Mouse (Mus musculus): ENCODE measurements around the gene Grhpr. TPM values are rescaled to one million over a fixed set of nuclear protein-coding genes. Genes with fewer than 3 reads are reported as not detected.
A peak's percentile ranks its signal among the peaks of the same experiment; 100 is the strongest.
"Not testable (repeated sequence)": the region's sequence is repeated elsewhere in the genome, so short reads cannot be mapped to it uniquely, and the experiment has no call there.

Gene Grhpr
- total RNA-seq, 2 experiments from 2014 or later = 13.7 to 16.9 TPM

DNA sequence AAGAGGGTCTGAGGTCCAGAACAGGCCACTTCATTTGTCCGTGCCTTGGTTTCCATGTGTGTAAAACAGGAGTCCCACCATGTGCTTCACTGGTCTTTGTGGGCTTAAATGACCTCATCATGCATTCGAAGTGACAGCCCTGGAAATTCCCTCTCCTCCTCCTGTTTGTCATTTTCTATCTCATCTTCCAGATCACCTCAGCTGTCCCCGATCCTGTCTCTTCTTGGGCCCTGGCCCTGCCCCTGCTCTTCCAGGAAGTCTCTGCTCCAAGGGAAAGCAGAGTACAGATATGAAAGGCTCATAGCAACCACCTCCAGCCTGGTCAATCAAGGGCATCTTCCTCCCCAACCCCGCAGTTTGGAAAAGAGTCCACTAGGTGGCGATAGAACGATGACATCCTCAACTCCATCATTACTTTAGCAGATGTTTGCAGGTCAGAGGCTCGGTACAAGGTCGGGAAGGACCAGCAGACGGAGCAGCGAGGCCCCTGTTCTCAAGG, 10.5 kb upstream of the Grhpr start:
- ATAC-seq (replicated peaks; ENCODE audit: low FRiP score, low TSS enrichment, poor library complexity, severe bottlenecking) = peak; percentile 44

DNA sequence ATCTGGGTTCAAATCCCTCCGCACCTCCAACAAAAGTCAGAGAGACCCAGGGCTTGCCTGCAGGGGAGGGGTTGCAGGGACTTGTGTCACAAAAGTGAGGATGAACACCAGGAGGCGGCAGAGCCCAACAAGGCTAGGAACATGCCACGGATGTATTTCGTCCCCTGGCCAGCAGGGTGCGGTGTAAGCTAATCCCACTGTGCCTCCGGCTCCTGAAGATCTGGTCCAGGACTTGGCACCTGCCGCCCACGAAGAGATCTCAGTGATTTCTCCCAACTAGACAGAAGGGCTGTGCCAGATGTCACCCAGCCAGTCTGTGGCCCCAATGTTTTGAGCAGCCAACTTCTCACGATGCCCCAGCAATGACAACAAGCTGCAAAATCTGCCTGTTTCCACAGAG, 7.7 kb upstream of the Grhpr start:
- peak; percentile 86 for ATAC-seq (replicated peaks; ENCODE audit: low FRiP score, low TSS enrichment, poor library complexity, severe bottlenecking)

DNA sequence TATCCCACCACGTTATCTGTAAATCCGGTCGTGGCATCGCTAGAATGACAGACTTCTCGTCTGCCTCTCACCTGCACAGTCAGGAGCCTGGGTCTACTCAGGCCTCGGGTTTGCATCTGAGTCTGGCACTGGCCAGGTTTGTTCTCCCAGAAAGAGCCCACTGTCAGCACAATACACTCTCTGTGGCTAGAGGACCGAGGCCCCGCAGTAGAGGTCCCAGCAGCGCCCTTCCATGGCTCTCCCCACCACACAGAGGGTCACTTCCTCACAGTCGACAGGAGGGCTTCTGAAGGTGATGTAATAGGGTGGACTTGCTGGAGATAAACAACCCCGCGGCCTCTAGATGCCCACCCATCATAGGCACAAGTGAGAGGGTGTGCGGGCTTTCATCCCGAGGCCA, 7.3 kb upstream of the Grhpr start:
- 0 out of 2 replicates have a peak, but pooled peaks have one; percentile 1 for ATAC-seq (replicated peaks; ENCODE audit: low FRiP score, low TSS enrichment, poor library complexity, severe bottlenecking)

- ATAC-seq (replicated peaks; ENCODE audit: low FRiP score, low TSS enrichment, poor library complexity, severe bottlenecking) = no peak
Observed at GRCm38 (mm10) chr4:44974331-44974730, 6.9 kb upstream of the Grhpr start.

- no peak for ATAC-seq (replicated peaks; ENCODE audit: low FRiP score, low TSS enrichment, poor library complexity, severe bottlenecking)
Observed at GRCm38 (mm10) chr4:44976026-44976615, 5.1 kb upstream of the Grhpr start.

DNA sequence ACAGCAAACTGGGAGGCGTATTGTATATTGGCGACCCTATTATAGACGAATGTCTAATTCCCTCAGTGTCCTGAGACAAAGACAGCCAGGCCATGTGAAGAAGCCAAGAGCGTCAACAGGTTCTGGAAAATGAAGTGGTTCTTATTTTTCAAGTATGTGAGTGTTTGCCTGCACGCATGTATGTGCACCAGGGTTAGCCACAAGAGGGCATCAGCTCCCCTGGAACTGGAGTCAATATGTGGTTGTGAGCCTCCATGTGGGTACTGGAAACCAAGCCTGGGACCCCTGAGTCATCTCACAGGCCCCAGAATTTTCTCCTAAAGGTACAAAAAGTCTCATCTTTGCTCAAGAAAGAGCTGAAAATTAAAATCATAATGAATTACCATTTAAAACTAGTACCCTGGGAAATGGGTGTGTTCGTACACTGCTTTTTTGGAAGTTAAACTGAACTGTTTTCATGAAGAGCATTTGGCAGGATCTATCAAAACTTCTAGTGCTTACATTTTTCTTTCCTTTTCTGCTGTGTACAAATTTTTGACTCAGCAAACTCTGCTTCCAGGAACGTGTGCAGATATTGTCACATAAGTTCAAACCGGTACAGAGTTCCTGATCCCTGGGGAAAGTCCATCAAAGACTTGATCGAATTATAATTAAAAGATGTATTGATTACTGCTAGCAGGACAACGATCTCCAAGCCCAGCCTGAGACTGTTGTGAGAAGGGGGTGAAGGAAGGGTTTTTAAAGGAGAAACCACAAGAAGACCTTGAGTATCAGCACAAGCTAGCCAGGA, 4.1 kb upstream of the Grhpr start:
- no peak for ATAC-seq (replicated peaks; ENCODE audit: low FRiP score, low TSS enrichment, poor library complexity, severe bottlenecking)

DNA sequence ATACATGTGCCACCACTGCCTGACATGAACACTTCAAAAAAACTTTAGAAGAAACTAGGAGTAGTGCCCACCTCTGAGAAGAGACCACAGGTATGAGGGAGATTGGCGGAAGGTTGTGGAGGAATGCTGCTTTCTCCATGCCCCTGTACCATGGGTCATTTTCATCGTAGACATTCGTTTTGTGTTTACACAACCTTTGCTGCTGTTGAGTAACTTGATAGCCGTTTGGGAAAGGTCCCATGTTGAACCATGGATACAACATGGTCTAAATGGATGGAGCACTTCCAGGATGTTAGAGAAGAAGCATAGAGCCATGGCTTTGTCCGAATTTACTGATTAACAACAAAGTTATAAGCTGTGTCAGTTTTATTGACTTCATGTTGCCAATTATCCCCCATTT, 3.0 kb upstream of the Grhpr start:
- no peak for ATAC-seq (replicated peaks; ENCODE audit: low FRiP score, low TSS enrichment, poor library complexity, severe bottlenecking)

DNA sequence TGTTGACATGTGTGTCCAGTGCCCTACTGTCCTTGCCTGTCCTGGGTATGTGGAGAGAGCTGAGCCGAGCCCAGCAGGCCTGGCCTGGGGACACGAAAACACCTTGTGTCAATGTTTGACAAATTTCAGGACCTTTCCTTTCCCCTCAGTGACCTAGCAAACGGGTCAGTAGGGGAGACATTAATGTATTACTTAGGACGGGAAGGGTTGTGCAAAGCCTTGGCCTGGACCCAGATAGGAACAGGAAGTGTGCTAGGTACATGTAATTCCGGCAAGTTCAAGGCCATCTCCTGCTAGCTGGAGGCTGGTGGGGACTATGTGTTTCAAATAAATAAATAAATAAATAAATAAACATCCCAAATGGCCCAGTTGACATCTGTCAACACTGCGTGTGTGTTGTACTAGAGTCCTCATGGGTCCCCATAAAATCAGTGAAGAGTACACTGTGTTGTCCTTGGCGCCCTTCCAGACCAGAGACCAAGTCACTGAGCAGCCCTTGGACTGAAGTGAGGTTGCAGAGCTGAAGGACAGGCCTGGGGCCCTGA, 1.3 kb upstream of the Grhpr start:
- no peak for ATAC-seq (replicated peaks; ENCODE audit: low FRiP score, low TSS enrichment, poor library complexity, severe bottlenecking)

GRCm38 (mm10) chr4:44981974-44982287, 736 bp downstream of the Grhpr start:
- no peak for ATAC-seq (replicated peaks; ENCODE audit: low FRiP score, low TSS enrichment, poor library complexity, severe bottlenecking)

- no peak for ATAC-seq (replicated peaks; ENCODE audit: low FRiP score, low TSS enrichment, poor library complexity, severe bottlenecking)
Observed at GRCm38 (mm10) chr4:44982440-44983130, 1.4 kb downstream of the Grhpr start.

DNA sequence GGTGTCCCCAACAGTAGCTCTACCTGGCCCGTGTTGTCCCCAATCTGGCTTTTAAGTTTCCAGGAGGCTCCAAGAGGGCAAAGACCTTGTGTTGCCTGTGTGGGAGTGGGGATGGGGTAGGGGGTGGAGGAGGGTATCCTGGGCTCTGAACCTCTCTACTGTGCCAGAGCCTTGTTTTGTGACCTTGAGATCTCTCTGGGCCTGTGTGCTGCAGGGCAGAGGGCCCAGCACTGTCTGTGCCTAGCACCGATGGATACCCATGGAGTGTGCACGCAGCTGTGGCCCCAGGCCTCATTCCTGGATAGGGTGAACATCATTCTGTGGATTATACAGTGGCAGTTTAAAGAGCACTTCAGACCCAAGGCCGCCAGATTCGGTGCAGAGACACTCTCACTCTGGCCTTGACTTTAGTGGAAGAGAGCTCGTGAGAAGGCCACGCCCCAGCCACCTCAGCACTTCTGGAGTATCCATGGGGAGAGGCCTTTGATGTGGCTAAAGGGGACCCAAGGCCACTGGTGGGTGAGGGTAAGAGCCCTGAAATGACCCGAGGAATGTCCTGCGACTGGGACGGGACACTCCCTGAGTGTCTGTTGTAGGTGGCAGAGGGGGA, 2.0 kb downstream of the Grhpr start:
- no peak for ATAC-seq (replicated peaks; ENCODE audit: low FRiP score, low TSS enrichment, poor library complexity, severe bottlenecking)

GRCm38 (mm10) chr4:44990560-44990959, 9.4 kb downstream of the Grhpr start:
- ATAC-seq (replicated peaks; ENCODE audit: low FRiP score, low TSS enrichment, poor library complexity, severe bottlenecking) = no peak

- not testable (repeated sequence) for ATAC-seq (replicated peaks; ENCODE audit: low FRiP score, low TSS enrichment, poor library complexity, severe bottlenecking)
Observed at GRCm38 (mm10) chr4:44992330-44992729, 11.1 kb downstream of the Grhpr start.

GRCm38 (mm10) chr4:44993179-44993578, 12.0 kb downstream of the Grhpr start:
- ATAC-seq (replicated peaks; ENCODE audit: low FRiP score, low TSS enrichment, poor library complexity, severe bottlenecking) = not testable (repeated sequence)

GRCm38 (mm10) chr4:44993847-44994246, 12.7 kb downstream of the Grhpr start:
- peak; percentile 97 for ATAC-seq (replicated peaks; ENCODE audit: low FRiP score, low TSS enrichment, poor library complexity, severe bottlenecking)

GRCm38 (mm10) chr4:44994776-44995175, 13.6 kb downstream of the Grhpr start:
- no peak for ATAC-seq (replicated peaks; ENCODE audit: low FRiP score, low TSS enrichment, poor library complexity, severe bottlenecking)

DNA sequence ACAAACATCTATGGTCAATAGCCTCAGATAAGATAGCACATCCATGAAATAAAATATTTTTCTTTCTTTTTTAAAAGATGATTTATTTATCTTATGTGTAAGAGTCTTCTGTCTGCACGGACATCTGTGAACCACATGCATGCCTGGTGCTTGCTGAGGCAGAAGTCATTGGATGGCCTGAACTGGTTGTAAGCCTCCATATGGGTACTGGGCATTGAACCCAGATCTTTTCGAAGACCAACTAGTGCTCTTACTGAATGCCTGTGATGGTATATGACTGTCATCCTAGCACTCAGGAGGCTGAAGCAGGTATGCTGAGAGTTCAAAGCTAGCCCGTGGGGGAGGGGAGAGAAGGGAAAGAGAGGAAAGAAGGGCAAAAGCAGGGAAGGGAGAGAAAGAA, 16.9 kb downstream of the Grhpr start:
- ATAC-seq (replicated peaks; ENCODE audit: low FRiP score, low TSS enrichment, poor library complexity, severe bottlenecking) = no peak

- no peak for ATAC-seq (replicated peaks; ENCODE audit: low FRiP score, low TSS enrichment, poor library complexity, severe bottlenecking)
Observed at GRCm38 (mm10) chr4:45000001-45000400, 18.8 kb downstream of the Grhpr start.

DNA sequence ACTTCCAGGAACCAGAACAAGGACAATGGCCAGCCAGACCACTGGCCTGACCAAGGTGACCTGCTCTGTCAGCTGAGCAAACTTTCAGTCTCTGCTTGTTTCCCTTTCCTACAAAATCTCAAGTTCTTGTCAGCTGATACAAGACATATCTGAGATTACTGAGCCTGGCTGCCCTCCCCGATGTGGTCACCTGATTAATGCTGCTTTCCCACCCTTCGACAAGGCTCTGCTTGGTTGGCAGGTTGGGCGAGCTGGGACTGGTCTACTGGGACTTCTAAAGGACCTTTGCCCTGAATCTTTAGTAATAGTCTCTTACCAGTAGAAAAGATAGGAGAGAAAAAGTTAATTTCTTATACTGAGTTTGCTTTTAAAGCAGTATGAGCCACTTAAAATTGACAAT, 24.3 kb downstream of the Grhpr start:
- ATAC-seq (replicated peaks; ENCODE audit: low FRiP score, low TSS enrichment, poor library complexity, severe bottlenecking) = no peak
